Mouse (Mus musculus) erythroblast, embryonic 14.5 days (primary cell): Measurements from ENCODE around the gene Kif22.

Experiments used
- GATA1 ChIP-seq: IDR thresholded peaks from 2 replicates; pipeline ENCODE4 v1.6.1; 2012; ENCODE audit warnings: low read length, inconsistent platforms, mixed read lengths
- TAL1 ChIP-seq: IDR thresholded peaks from 3 replicates; pipeline ENCODE4 v1.6.1; 2012; ENCODE audit warnings: low read length, inconsistent platforms, mixed read lengths

- no peak for TF ChIP-seq TAL1
- TF ChIP-seq GATA1 = no peak
Measured at GRCm38 (mm10) chr7:127027885-127028284, 14.4 kb downstream of the Kif22 start.
